Mouse (Mus musculus) testis, adult 2 months (tissue): ENCODE measurements around the gene Ntrk2. TPM values are rescaled to one million over a fixed set of nuclear protein-coding genes. Genes with fewer than 3 reads are reported as not detected.
A peak's percentile ranks its signal among the peaks of the same experiment; 100 is the strongest.

ENCODE experiments used
- H3K27ac ChIP-seq: fragments of 200-500 bp; 2 replicates; pipeline ENCODE4 v1.5.1; 2012; ENCODE audit warnings: low read depth, low read length; ENCODE audit not compliant: control insufficient read depth, insufficient read depth
- H3K27me3 ChIP-seq: fragments of 200-500 bp; 2 replicates; pipeline ENCODE4 v1.6.1; 2012; ENCODE audit warnings: mild to moderate bottlenecking, low read length, moderate library complexity; ENCODE audit not compliant: control insufficient read depth, insufficient read depth
- H3K36me3 ChIP-seq: fragments of 200-500 bp; 2 replicates; pipeline ENCODE4 v1.6.1; 2012; ENCODE audit warnings: mild to moderate bottlenecking, low read length; ENCODE audit not compliant: control insufficient read depth, insufficient read depth
- H3K4me1 ChIP-seq: fragments of 200-500 bp; 2 replicates; pipeline ENCODE4 v1.6.1; 2012; ENCODE audit warnings: low read length; ENCODE audit not compliant: control insufficient read depth, insufficient read depth
- H3K4me3 ChIP-seq: fragments of 200-500 bp; 2 replicates; pipeline ENCODE4 v1.5.1; 2012; ENCODE audit warnings: low read depth, mild to moderate bottlenecking, low read length, moderate library complexity, mixed read lengths; ENCODE audit not compliant: control insufficient read depth
- CTCF ChIP-seq: fragments of 200-500 bp; IDR thresholded peaks from 2 replicates; pipeline ENCODE4 v1.5.1; 2012; ENCODE audit warnings: low read depth, mild to moderate bottlenecking, inconsistent platforms, low read length, moderate library complexity; ENCODE audit not compliant: control insufficient read depth, insufficient read depth, insufficient replicate concordance
- POLR2A ChIP-seq: fragments of 200-500 bp; IDR thresholded peaks from 2 replicates; pipeline ENCODE4 v1.6.1; 2012; ENCODE audit warnings: low read depth, mild to moderate bottlenecking, inconsistent platforms, low read length, moderate library complexity; ENCODE audit not compliant: control insufficient read depth
- polyA plus RNA-seq: library from polyadenylated mRNA; depleted of rRNA; stranded (reverse); fragments of >200 nt; gene quantifications from 2 replicates; pipeline ENCODE4 v1.2.3, GENCODE M21; 2012

Ntrk2 gene
- polyA plus RNA-seq, 1 experiment: 2.0 TPM

GRCm38 (mm10) chr13:58797386-58797785, 9.0 kb upstream of the Ntrk2 start:
- no peaks in the 10 kb centered on the region for H3K27me3 ChIP-seq
- no peak overlapping the region for H3K27ac ChIP-seq
- TF ChIP-seq POLR2A (no peak), CTCF (no peak)
- no peaks in the 10 kb centered on the region for H3K36me3 ChIP-seq
- H3K4me3 ChIP-seq: peak overlapping the region; percentile 87
- peaks cover 5% of the 10 kb centered on the region; the same call in 1 of the 2 replicates for H3K4me1 ChIP-seq

- Histone ChIP-seq H3K27me3 (no peaks in the 10 kb centered on the region), H3K4me1 (peaks cover 7% of the 10 kb centered on the region; the same call in 1 of the 2 replicates), H3K36me3 (no peaks in the 10 kb centered on the region), H3K4me3 (no peak overlapping the region), H3K27ac (no peak overlapping the region)
- TF ChIP-seq POLR2A (no peak), CTCF (no peak)
Observed at GRCm38 (mm10) chr13:58801291-58801690, 5.1 kb upstream of the Ntrk2 start.

- no peak for TF ChIP-seq POLR2A
- peak; percentile 65; the same call in 1 of the 2 replicates for TF ChIP-seq CTCF
- Histone ChIP-seq H3K36me3 (no peaks in the 10 kb centered on the region), H3K4me3 (no peak overlapping the region), H3K27ac (no peak overlapping the region), H3K4me1 (peaks cover 16% of the 10 kb centered on the region), H3K27me3 (no peaks in the 10 kb centered on the region)
Observed at GRCm38 (mm10) chr13:58803882-58804281, 2.5 kb upstream of the Ntrk2 start.

- no peak for TF ChIP-seq POLR2A
- no peak for TF ChIP-seq CTCF
- Histone ChIP-seq H3K27ac (no peak overlapping the region), H3K27me3 (no peaks in the 10 kb centered on the region), H3K4me3 (no peak overlapping the region), H3K36me3 (no peaks in the 10 kb centered on the region), H3K4me1 (peaks cover 16% of the 10 kb centered on the region)
Observed at GRCm38 (mm10) chr13:58805833-58806232, 536 bp upstream of the Ntrk2 start.

- H3K36me3 ChIP-seq: no peaks in the 10 kb centered on the region
- H3K4me1 ChIP-seq: peaks cover 16% of the 10 kb centered on the region
- TF ChIP-seq POLR2A: no peak
- TF ChIP-seq CTCF: no peak
- H3K27me3 ChIP-seq: no peaks in the 10 kb centered on the region
- H3K27ac ChIP-seq: no peak overlapping the region
- peak overlapping the region; percentile 66 for H3K4me3 ChIP-seq
Observed at GRCm38 (mm10) chr13:58806896-58807628, 693 bp downstream of the Ntrk2 start.

GRCm38 (mm10) chr13:58807629-58808363, 1.4 kb downstream of the Ntrk2 start:
- no peak overlapping the region for H3K27ac ChIP-seq

GRCm38 (mm10) chr13:58808381-58808821, 2.0 kb downstream of the Ntrk2 start:
- no peak overlapping the region for H3K27ac ChIP-seq
- peaks cover 16% of the 10 kb centered on the region for H3K4me1 ChIP-seq
- TF ChIP-seq POLR2A: no peak
- no peak for TF ChIP-seq CTCF
- no peaks in the 10 kb centered on the region for H3K27me3 ChIP-seq
- H3K36me3 ChIP-seq: no peaks in the 10 kb centered on the region
- H3K4me3 ChIP-seq: peak overlapping the region; percentile 46

More at GRCm38 (mm10) chr13:58807629-58808363, 1.4 kb downstream of the Ntrk2 start:
- TF ChIP-seq POLR2A: no peak
- no peak for TF ChIP-seq CTCF
- peaks cover 16% of the 10 kb centered on the region for H3K4me1 ChIP-seq
- no peaks in the 10 kb centered on the region for H3K36me3 ChIP-seq
- no peaks in the 10 kb centered on the region for H3K27me3 ChIP-seq
- peak overlapping the region; percentile 66 for H3K4me3 ChIP-seq
